Mouse (Mus musculus) layer of hippocampus, adult 9-10 months (tissue): ENCODE measurements at regions not wholly inside any gene's neighbourhood (a gene's known extent, or its start where the extent isn't known, plus 50 kb on each side); places are given as distances from the start of the nearest gene placed in this dataset.
A peak's percentile ranks its signal among the peaks of the same experiment; 100 is the strongest.

Experiments
- DNase-seq: peaks from one replicate; pipeline ENCODE4 v3.0.0; 2022; ENCODE audit warnings: low spot score

DNA sequence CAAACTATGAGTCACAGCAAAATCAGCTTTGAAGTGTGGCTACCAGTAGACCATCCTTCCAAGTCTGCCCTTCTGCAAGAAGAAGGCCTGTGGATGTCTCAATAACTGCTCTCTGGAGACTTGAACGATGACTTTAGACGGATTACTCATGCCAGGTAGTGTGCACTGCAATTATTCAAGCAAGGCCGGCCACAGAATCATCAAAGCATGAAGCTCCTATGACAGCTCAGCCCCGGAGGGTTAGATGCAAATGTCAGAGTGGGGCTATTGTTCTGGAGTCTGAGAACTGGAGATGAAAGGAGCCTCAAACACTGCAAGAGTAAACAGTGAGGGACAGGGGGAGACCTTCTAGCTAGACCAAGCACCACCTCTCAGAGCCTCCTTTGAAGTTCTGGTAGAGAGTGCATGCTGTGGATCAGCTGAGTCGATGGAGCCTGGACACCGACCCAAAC, 173.8 kb upstream of the Dmrta1 start:
- no peak for DNase-seq

- no peak for DNase-seq
Measured at GRCm38 (mm10) chr4:89500232-89500631, 179.0 kb upstream of the Dmrta1 start.

DNA sequence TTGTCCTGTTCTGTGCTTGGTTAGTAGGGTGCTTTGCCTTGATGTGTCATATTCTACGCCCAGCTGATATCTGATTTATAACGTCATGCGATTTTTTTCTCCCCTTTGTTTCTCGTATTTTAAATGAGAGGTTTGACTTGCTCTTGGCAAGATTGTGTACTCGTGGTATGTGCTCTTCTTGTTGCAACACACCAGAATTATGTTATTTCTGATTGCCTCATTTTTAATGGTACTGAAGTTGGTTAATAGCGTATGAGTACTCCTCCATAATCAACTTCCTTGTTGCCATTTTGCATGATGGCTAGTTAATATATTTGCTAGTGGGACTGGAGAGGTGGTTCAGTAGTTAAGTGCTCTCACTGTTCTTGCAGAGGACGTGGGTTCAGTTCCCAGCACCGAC, 180.1 kb upstream of the Cdkn2b start:
- no peak for DNase-seq

GRCm38 (mm10) chr4:89487416-89488165, 176.8 kb upstream of the Cdkn2b start:
- no peak for DNase-seq

- no peak for DNase-seq
Measured at GRCm38 (mm10) chr4:89486963-89487362, 176.1 kb upstream of the Cdkn2b start.

DNA sequence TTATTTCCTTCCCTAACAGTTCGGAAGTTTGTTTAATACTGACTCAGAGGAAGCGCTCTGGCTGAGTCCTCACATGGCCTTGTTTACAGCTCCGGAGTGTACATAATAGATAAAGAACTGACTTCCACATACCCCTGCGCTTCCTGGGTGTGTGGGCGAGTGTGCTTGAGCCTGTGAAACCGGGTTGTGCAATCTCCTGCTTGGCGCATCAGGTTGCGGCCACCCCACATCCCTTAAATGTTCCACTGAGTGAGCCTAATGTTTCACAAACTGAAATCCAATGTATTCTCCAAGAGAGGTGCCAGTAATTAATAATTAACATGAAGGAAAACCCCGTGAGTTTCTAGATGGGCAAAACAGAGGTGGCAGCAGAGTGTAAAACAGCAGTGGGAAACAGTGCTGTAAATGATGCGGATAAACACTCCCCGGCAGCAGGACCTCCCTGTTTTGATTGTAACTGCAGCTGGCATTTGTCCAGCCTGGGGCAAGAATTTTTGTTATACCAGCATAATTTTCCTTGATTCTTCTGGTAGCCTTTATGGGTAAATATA, 175.2 kb upstream of the Cdkn2b start:
- DNase-seq = peak; percentile 13

DNA sequence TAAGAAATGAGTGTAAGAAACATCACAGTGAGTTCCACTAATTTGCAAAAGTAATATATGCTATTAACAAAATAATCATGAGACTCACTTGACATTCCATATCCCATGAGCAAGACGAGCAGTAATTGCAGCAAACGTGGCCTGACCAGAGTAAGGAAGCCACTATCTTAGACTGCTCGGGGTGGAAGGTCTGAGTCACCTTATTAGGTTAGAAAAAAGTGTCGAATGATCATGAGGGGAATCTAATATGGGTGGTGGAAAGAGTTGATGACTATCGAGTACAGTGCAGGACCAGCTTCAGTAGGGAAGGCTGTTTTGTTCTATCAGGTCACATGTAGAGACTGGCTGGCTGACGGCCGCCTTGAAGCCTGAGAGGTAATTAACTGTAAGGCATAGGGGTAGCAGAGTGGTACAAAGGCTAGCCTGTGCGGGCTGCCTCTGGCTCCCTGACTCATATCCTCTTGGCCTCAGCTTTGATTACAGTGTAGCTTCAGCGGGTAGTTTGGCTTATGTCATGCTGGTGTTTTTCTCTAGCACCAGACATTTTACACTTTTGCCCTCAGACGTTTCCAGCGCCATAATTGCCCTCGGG, 167.9 kb upstream of the Cdkn2b start:
- DNase-seq = no peak

DNA sequence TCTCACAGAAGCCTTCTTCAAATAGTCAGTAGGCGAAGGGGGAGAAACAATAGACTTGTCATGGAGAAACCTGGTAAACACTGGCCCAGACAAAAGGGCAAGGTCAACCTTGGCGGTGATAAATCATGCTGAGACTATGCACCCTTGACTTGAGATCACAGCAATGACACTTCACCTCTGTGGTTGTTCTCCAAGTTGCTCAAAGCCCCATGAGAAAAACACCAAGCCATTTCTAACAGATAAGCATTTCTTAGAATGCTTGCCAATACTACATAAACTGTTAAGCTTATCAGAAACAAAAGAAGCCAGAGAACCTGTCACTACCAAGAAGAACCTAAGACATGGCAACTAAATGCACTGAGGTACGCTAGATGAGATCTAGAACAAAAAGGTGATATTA, 165.0 kb upstream of the Cdkn2b start:
- no peak for DNase-seq

DNA sequence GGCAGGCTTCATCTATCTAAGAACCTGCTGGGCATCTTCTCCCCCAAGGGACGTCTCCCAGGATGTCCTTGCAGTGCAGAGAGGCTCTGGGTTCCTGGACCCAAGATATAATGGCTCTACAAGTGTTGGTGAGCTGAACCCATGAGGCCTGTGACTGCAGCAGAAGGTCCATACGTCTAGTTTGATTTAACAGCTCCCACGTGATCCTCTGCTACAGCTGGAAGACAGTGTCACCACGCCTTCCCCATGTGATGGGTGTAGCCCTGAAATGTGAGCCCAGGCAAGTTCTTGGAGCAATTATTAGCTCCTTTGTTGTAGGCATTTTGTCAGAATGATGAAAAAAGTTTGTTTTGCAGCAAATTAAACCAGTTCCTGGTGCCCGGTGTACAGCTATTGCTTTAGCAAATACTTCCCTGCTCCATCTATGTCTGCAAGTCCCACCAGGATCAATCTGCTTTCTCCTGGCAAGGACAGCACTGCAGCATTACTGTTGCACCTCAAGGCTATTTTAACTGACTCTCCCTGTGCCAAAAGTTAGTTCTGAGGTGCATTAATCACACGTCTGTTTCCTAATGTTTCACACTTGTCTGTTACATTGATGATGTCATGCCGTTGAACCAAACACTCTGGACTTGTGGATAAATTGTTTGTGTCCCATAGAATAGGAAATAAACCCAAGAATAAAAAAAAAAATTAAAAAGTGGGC, 164.2 kb upstream of the Cdkn2b start:
- no peak for DNase-seq

- no peak for DNase-seq
Measured at GRCm38 (mm10) chr4:89471426-89471825, 160.6 kb upstream of the Cdkn2b start.

- no peak for DNase-seq
Measured at GRCm38 (mm10) chr4:89470756-89471155, 159.9 kb upstream of the Cdkn2b start.

DNA sequence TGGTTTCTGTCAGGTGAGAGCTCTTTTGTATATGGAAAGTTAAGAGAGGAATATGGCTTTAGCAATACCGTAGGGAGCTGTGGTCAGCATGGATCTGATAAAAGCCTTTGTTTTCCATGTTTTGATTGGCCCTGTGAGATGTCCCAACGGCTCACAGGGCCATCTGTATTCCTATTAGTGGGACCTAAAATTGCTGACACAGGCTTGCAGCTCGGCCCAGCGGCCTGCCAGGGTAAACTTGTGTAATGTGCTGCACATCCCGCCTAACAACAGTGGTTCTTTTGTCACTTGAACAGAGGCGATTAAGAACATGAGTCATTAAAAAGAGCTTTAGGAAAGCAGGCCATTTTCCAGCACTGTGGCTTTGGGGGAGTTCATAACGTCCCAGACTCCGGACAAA, 159.0 kb upstream of the Cdkn2b start:
- DNase-seq = no peak

DNA sequence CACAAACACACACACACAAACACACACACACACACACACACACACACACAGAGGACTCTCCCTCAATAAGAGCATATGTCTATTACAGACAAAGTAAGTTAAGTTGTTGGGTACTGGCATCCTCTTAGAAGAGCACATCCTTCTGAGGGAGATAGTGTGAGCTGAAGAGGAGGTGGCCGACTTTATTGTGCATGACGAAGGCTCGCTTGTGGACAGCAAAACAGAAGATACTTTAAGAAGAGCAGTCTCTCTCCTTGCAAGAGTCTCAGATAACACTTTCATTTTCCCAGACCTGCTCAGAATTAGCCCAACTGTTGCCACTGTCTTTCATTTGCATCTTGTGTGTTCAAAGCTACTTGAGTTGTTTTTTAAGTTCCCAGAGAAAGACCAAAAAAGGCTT, 158.6 kb upstream of the Cdkn2b start:
- DNase-seq = no peak

- DNase-seq = no peak
Measured at GRCm38 (mm10) chr4:89466766-89467165, 155.9 kb upstream of the Cdkn2b start.

DNA sequence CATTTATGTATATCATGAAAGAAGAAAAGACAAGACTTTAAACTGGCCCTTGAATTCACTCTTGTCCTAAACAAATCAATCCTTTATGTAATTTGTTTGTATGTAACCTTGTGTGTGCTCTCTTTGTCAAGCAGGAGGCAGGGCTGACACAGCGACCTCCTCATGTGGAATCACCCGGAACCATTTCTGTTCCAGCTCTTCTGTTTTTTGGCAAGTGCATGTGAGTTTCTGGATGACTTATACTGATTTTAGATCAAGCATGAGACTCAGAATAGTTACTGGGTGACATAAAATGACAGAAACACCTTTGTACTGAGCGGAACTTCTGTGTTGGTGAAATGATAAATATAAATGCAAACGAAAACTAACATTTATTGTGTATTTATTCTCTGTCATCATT, 152.3 kb upstream of the Cdkn2b start:
- DNase-seq = no peak

GRCm38 (mm10) chr4:89460170-89460762, 149.4 kb upstream of the Cdkn2b start:
- no peak for DNase-seq

GRCm38 (mm10) chr4:89459346-89459666, 148.5 kb upstream of the Cdkn2b start:
- no peak for DNase-seq

DNA sequence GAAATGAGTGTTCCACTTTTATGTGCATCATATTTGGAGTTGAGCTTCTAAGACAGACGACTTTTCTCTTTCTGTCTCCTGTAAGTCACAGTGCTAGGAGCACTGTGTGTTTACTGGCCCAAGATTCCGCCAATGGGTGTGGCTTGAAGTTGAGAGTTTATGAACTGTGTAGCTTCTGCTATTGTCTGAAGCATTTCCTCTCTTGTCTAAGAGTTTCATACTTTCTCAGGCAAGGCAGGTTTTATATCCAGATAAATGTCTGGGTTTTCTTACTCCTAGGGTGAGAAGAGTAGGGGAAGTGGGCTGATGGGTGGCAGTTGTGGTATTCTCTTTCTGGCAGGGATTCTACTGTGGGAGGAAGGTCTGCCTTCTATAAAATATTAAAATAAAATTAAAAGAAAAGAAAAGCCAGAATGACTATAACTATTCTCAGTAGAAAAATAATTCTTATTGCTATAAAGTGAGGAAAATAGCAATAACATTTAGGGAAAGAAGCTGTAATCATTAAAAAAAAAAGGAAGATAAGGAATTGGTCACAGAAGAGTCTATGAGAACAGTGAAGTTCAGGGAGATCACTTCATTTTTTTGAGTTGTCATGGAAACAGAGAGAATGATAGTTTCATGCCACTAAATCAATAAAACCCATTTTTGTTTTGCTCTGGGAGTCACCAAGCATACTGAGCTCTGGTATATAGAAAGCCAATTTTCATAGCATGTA, 147.9 kb upstream of the Cdkn2b start:
- DNase-seq = no peak

DNA sequence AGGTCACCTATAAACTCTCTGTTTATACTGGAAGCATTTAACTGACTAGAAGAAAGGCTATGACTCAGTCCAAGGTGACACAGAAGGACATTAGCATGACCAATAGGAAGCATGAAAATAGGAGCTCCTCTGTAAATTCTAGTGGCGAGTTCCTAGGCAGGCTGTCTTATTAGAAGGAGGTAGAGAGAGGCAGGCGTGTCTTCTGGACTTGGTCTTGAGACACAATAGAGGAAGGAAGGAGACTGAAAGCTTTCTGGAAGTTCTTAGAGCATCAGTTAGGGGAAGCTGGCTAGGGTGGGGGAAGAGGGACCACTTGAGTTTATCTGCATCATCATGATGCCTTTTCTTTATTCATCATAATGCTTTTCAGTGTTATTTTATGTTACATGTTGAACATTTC, 147.0 kb upstream of the Cdkn2b start:
- DNase-seq = no peak

GRCm38 (mm10) chr4:89454926-89455325, 144.1 kb upstream of the Cdkn2b start:
- no peak for DNase-seq

DNA sequence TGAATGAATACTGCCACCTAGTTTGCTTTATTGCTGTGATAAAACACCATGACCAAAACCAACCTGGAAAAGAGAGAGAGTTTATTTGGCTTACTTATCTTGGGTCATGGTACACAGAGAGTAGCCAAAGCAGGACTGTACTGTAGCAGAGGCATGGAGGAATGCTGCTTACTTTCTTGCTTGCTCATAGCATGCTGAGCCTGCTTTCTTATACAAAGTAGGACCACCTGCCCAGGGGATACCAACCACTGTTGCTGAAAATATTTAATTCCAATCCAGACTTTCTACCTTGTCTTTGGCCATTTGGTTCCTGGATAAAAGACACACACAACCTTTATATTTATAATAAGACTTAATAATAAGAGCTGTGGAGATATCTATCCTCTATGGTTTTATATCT, 142.2 kb upstream of the Cdkn2b start:
- DNase-seq = no peak

DNA sequence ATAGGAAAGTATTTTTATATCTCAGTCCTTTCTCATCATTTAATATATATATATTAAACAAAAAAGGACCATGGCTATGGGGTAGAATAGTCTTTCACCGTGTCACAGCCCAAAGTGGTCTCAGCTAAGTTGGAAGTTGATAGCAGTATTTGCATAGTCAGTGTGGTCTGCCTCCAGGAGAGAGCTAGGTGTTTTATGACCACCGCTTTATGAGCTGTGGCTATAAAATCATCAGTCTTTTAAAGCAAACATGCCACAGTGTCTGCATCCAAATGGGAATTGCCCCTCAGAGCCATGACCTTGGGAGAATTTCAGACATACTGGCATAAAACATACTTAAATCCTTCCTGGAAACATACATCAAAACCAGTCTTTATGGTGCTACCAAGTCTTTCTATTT, 140.9 kb upstream of the Cdkn2b start:
- DNase-seq = no peak
